11 mouse cellular contexts compared by ENCODE assay signal in genomic region chr2:122365244-122365866, GRCm38 (mm10). TPM values are rescaled to one million over a fixed set of nuclear protein-coding genes. Genes with fewer than 3 reads are reported as not detected.
DNase-seq lines count a peak whose midpoint lies in the region; ATAC-seq and TF ChIP-seq lines count a peak whose summit lies in the region.
"Had no signal": no experiment of that assay in that cellular context is flagged by ENCODE, and none has a peak within 500 bp of the region (broad histone marks: within the 10 kb centered on the region; RNA-seq: fewer than 3 reads in every experiment).

No protein-coding gene starts in this region.

- WGBS in intestine, postnatal 0 days, result 88% methylated on average over 10 of the region's 10 CpGs
- WGBS in intestine, embryonic 15.5 days, result 87% methylated on average over 10 of the region's 10 CpGs
- 77% methylated on average over 10 of the region's 10 CpGs for WGBS in liver, embryonic 15.5 days (ENCODE audit: insufficient replicate concordance)
- 85% methylated on average over 10 of the region's 10 CpGs for WGBS in kidney, embryonic 16.5 days

- H3K4me1 ChIP-seq in intestine, postnatal 0 days (replicated peaks; ENCODE audit: control insufficient read depth, insufficient read depth, low read length), result 0 out of 2 replicates have a peak, but pooled peaks cover 4% of the 10 kb centered on the region
- H3K4me1 ChIP-seq in intestine, embryonic 15.5 days (replicated peaks), result peaks cover 25% of the 10 kb centered on the region
- H3K4me1 ChIP-seq in liver, embryonic 15.5 days (replicated peaks), result peaks cover 78% of the 10 kb centered on the region
- peaks cover 31% of the 10 kb centered on the region for H3K4me1 ChIP-seq in kidney, embryonic 16.5 days (ENCODE audit: insufficient read depth, low read length)

- H3K9ac ChIP-seq in intestine, postnatal 0 days (ENCODE audit: low read depth, low read length), result no peak overlapping the region
- H3K9ac ChIP-seq in intestine, embryonic 15.5 days, result no peak overlapping the region
- no peak overlapping the region for H3K9ac ChIP-seq in liver, embryonic 15.5 days
- no peak overlapping the region for H3K9ac ChIP-seq in kidney, embryonic 16.5 days (replicated peaks; ENCODE audit: low read length)

- intact Hi-C loops in heart, postnatal 36 days (cut with DNase I), result loop anchor here (10.0 kb wide), 1 partner anchor 411 kb away; the partner anchor contains the start of genes Ctdspl2 and Mageb3

- no peak overlapping the region for H3K4me3 ChIP-seq in intestine, postnatal 0 days (ENCODE audit: low read depth, low read length)
- H3K4me3 ChIP-seq in intestine, embryonic 15.5 days (replicated peaks), result no peak overlapping the region
- no peak overlapping the region for H3K4me3 ChIP-seq in liver, embryonic 15.5 days (replicated peaks)
- no peak overlapping the region for H3K4me3 ChIP-seq in kidney, embryonic 16.5 days (ENCODE audit: low read length)

- peak; percentile 73 for DNase-seq in ES-CJ7 (ENCODE audit: low read depth, low spot score)
- peak; percentile 73 for DNase-seq in cerebellum, adult 9-11 months
- DNase-seq in heart, postnatal 36 days, result no peak
- DNase-seq in embryo, embryonic 11 days, result no peak
- DNase-seq: heart, postnatal 14 days; layer of hippocampus, postnatal 36 days; lung, postnatal 36 days had no signal

- no peak overlapping the region for H3K27ac ChIP-seq in intestine, postnatal 0 days (ENCODE audit: low read depth, low read length)
- H3K27ac ChIP-seq in intestine, embryonic 15.5 days, result no peak overlapping the region
- H3K27ac ChIP-seq in liver, embryonic 15.5 days (replicated peaks), result peak overlapping the region; percentile 86
- H3K27ac ChIP-seq in kidney, embryonic 16.5 days (ENCODE audit: low read length), result no peak overlapping the region

- TF ChIP-seq CTCF in intestine, postnatal 0 days (IDR thresholded peaks at IDR 0.05; ENCODE audit: low read depth), result peak; percentile 52

- H3K27me3 ChIP-seq in intestine, postnatal 0 days (replicated peaks; ENCODE audit: control insufficient read depth, insufficient read depth, low read length), result no peaks in the 10 kb centered on the region
- no peaks in the 10 kb centered on the region for H3K27me3 ChIP-seq in intestine, embryonic 15.5 days (replicated peaks)
- H3K27me3 ChIP-seq in liver, embryonic 15.5 days, result no peaks in the 10 kb centered on the region
- peaks cover 10% of the 10 kb centered on the region; the same call in 1 of the 2 replicates for H3K27me3 ChIP-seq in kidney, embryonic 16.5 days (ENCODE audit: insufficient read depth, low read length)

- H3K9me3 ChIP-seq in intestine, postnatal 0 days (ENCODE audit: control insufficient read depth), result no peaks in the 10 kb centered on the region
- H3K9me3 ChIP-seq in intestine, embryonic 15.5 days, result no peaks in the 10 kb centered on the region
- no peaks in the 10 kb centered on the region for H3K9me3 ChIP-seq in liver, embryonic 15.5 days (replicated peaks)
- H3K9me3 ChIP-seq in kidney, embryonic 16.5 days (ENCODE audit: low read length), result no peaks in the 10 kb centered on the region

- no peak for ATAC-seq in intestine, postnatal 0 days
- ATAC-seq in intestine, embryonic 15.5 days, result no peak
- no peak for ATAC-seq in liver, embryonic 15.5 days (ENCODE audit: insufficient read depth)
- no peak for ATAC-seq in kidney, embryonic 16.5 days (ENCODE audit: low FRiP score, low TSS enrichment)

- H3K4me2 ChIP-seq in intestine, postnatal 0 days (replicated peaks; ENCODE audit: low read depth), result no peak overlapping the region
- H3K4me2 ChIP-seq in intestine, embryonic 15.5 days (replicated peaks), result no peak overlapping the region
- H3K4me2 ChIP-seq in liver, embryonic 15.5 days, result peak overlapping the region; percentile 55; the same call in 1 of the 2 replicates
- H3K4me2 ChIP-seq in kidney, embryonic 16.5 days (replicated peaks; ENCODE audit: low read depth, low read length), result no peak overlapping the region

- no peaks in the 10 kb centered on the region for H3K36me3 ChIP-seq in intestine, postnatal 0 days (ENCODE audit: control insufficient read depth, insufficient read depth)
- no peaks in the 10 kb centered on the region for H3K36me3 ChIP-seq in intestine, embryonic 15.5 days
- H3K36me3 ChIP-seq in liver, embryonic 15.5 days (replicated peaks), result peaks cover 13% of the 10 kb centered on the region
- H3K36me3 ChIP-seq in kidney, embryonic 16.5 days (ENCODE audit: insufficient read depth, low read length), result 0 out of 2 replicates have a peak, but pooled peaks cover 6% of the 10 kb centered on the region

RNA-seq across cellular contexts. Expression of gene Shf, which starts 3.6 kb away (rescaled TPM):
- polyA plus RNA-seq in intestine, postnatal 0 days (2015; fragmentation: Nextera tagmentation; extraction: Ambion mirVana), result 1.8 and 2.0 TPM in 2 replicates
- 2.7 and 3.6 TPM in 2 replicates for polyA plus RNA-seq in intestine, embryonic 15.5 days (2015; fragmentation: Nextera tagmentation; extraction: Ambion mirVana)
- polyA plus RNA-seq in liver, embryonic 15.5 days (2015; fragmentation: Nextera tagmentation; extraction: Ambion mirVana), result 1.1 and 1.2 TPM in 2 replicates
- polyA plus RNA-seq in kidney, embryonic 16.5 days (2015; fragmentation: Nextera tagmentation; extraction: Ambion mirVana), result 2.0 and 2.3 TPM in 2 replicates
- total RNA-seq in heart, postnatal 36 days (2021), result 1 to 10 TPM; 5.0 to 6.1 TPM

RNA-seq across cellular contexts. Expression of gene Duox1, which starts 49.9 kb away (rescaled TPM):
- 0.07 TPM in 1 of 2 replicates, not detected in the other for polyA plus RNA-seq in intestine, postnatal 0 days (2015; fragmentation: Nextera tagmentation; extraction: Ambion mirVana)
- polyA plus RNA-seq in intestine, embryonic 15.5 days (2015; fragmentation: Nextera tagmentation; extraction: Ambion mirVana), result 0.03 and 0.08 TPM in 2 replicates
- not detected in 2 replicates for polyA plus RNA-seq in liver, embryonic 15.5 days (2015; fragmentation: Nextera tagmentation; extraction: Ambion mirVana)
- 0.05 TPM in 1 of 2 replicates, not detected in the other for polyA plus RNA-seq in kidney, embryonic 16.5 days (2015; fragmentation: Nextera tagmentation; extraction: Ambion mirVana)
- under 1 TPM; 0.17 to 0.27 TPM for total RNA-seq in heart, postnatal 36 days (2021)
- total RNA-seq: layer of hippocampus, postnatal 36 days had no signal

RNA-seq across cellular contexts. Expression of gene Duoxa1, which starts 51.8 kb away (rescaled TPM):
- not detected in 2 replicates for polyA plus RNA-seq in intestine, postnatal 0 days (2015; fragmentation: Nextera tagmentation; extraction: Ambion mirVana)
- polyA plus RNA-seq in intestine, embryonic 15.5 days (2015; fragmentation: Nextera tagmentation; extraction: Ambion mirVana), result not detected in 2 replicates
- polyA plus RNA-seq in liver, embryonic 15.5 days (2015; fragmentation: Nextera tagmentation; extraction: Ambion mirVana), result not detected in 2 replicates
- 0.15 TPM in 1 of 2 replicates, not detected in the other for polyA plus RNA-seq in kidney, embryonic 16.5 days (2015; fragmentation: Nextera tagmentation; extraction: Ambion mirVana)
- under 1 TPM in 1 of 2 experiments, not detected in 1; 0.39 TPM for total RNA-seq in heart, postnatal 36 days (2021)
- total RNA-seq: layer of hippocampus, postnatal 36 days had no signal

Comparison
In these comparisons a context has a peak if more than half of its experiments do, and no peak if none do; other contexts are left out.
1. DNase-seq: peak in ES-CJ7 (single experiment) and cerebellum, adult 9-11 months (single experiment); none in heart, postnatal 36 days (0 of 2) and embryo, embryonic 11 days (single experiment).